Mouse (Mus musculus) brain, embryonic 14.5 days (tissue): ENCODE data around the gene Gzmb.

Experiments
- CTCF ChIP-seq: fragments of 200-500 bp; IDR thresholded peaks from 2 replicates; pipeline ENCODE4 v1.5.1; 2012; ENCODE audit warnings: inconsistent platforms, mild to moderate bottlenecking, moderate library complexity, borderline replicate concordance; ENCODE audit not compliant: insufficient read depth, insufficient read length; ENCODE audit errors: extremely low read depth
- POLR2A ChIP-seq: fragments of 200-500 bp; IDR thresholded peaks from 2 replicates; pipeline ENCODE4 v1.6.1; 2012; ENCODE audit warnings: mild to moderate bottlenecking, inconsistent platforms, borderline replicate concordance; ENCODE audit not compliant: poor library complexity, insufficient read depth, insufficient read length, severe bottlenecking; ENCODE audit errors: extremely low read depth

DNA sequence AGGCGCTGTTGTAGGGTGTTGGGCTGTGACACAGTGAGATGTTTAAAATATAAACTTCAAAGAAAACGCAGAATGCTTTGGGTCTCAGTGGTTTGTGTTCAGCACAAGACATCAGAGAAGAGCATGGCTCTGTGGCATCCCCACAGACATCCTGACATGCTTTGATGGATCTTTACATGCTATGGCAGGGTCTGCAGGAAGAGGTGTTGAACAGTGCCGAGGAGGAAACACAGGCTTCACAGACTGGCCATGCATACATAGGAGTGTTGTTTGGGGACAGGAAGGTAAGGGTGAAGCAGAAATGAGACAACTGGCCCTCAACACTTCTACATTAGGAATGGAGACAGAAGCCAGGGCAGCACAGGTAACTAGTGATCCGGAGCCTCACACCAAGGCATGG, 34.0 kb upstream of the Gzmb start:
- TF ChIP-seq POLR2A (no peak), CTCF (no peak)
